Mouse (Mus musculus) lung, embryonic 14.5 days (tissue): ENCODE data around the gene Pp2d1. TPM values are rescaled to one million over a fixed set of nuclear protein-coding genes. Genes with fewer than 3 reads are reported as not detected.
"Not testable (repeated sequence)": the region's sequence is repeated elsewhere in the genome, so short reads cannot be mapped to it uniquely, and the experiment has no call there.

Experiments used
- ATAC-seq: fragments of 200-750 bp; cut with Nextera tagmentation; 2 replicates; pipeline ENCODE4 v1.8.0; 2017; ENCODE audit warnings: mild to moderate bottlenecking, moderate TSS enrichment, moderate library complexity; ENCODE audit not compliant: insufficient read depth
- DNase-seq: peaks from one replicate; pipeline ENCODE4 v3.0.0-alpha.2; 2015
- H3K27ac ChIP-seq: fragments of 300-500 bp; sonication (generic); 2 replicates; pipeline ENCODE4 v1.5.1; 2014; ENCODE audit warnings: low read depth, mild to moderate bottlenecking, moderate library complexity
- H3K27me3 ChIP-seq: fragments of 300-500 bp; sonication (generic); 2 replicates; pipeline ENCODE4 v1.6.1; 2014; ENCODE audit warnings: low read length, control low read depth; ENCODE audit not compliant: insufficient read depth
- H3K36me3 ChIP-seq: fragments of 300-500 bp; sonication (generic); 2 replicates; pipeline ENCODE4 v1.6.1; 2014; ENCODE audit warnings: control low read depth; ENCODE audit not compliant: insufficient read depth
- H3K4me1 ChIP-seq: fragments of 300-500 bp; sonication (generic); 2 replicates; pipeline ENCODE4 v1.6.1; 2014; ENCODE audit warnings: antibody characterized with exemption, control low read depth; ENCODE audit not compliant: insufficient read depth
- H3K4me2 ChIP-seq: fragments of 300-500 bp; sonication (generic); 2 replicates; pipeline ENCODE4 v1.6.1; 2014; ENCODE audit warnings: mild to moderate bottlenecking
- H3K4me3 ChIP-seq: fragments of 300-500 bp; sonication (generic); 2 replicates; pipeline ENCODE4 v1.5.1; 2014; ENCODE audit warnings: low read depth, low read length
- H3K9ac ChIP-seq: fragments of 300-500 bp; sonication (generic); 2 replicates; pipeline ENCODE4 v1.6.1; 2014
- H3K9me3 ChIP-seq: fragments of 300-500 bp; sonication (generic); 2 replicates; pipeline ENCODE4 v1.6.1; 2016; ENCODE audit warnings: low read depth, low read length, control low read depth
- CTCF ChIP-seq: IDR thresholded peaks from 2 replicates; pipeline ENCODE4 v1.5.1; 2016; ENCODE audit warnings: antibody characterized with exemption, low read depth
- WGBS: fragments of 180-500 bp; shearing (Covaris S2); extraction: QIAGEN DNeasy Blood & Tissue Kit; methylation state at CpG from one replicate; pipeline ENCODE4 v1.1.7; 2014; 5-methylcytosine and 5-hydroxymethylcytosine counted together
- polyA plus RNA-seq: library from polyadenylated mRNA; unstranded; fragments of >200 nt; fragmentation: Nextera tagmentation; extraction: Ambion mirVana; gene quantifications from 2 replicates; pipeline ENCODE4 v1.2.1, GENCODE M21; 2014

Pp2d1 gene
- polyA plus RNA-seq, 1 experiment from 2014 or later: 0.25 TPM

DNA sequence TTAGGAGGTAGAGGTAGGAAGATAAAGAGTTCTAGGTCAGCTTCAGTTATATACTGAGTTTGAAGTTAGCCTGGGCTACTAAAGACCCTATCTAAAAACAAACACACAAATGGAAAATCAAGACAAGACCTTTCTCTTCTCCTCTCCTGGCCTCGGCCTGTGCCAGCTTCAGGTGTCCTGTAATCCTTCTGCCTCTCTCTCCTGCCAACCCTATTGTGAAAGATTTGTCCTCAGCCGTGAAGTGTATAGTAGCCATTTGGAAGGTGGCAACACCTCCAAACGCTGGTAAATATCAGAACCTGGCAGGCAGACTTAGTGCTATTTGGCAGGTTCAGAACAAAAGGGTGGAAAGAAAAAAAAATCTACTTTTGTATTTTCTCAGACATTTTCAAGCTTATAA lies 41.0 kb upstream of the Pp2d1 start:
- Histone ChIP-seq H3K4me2 (no peak overlapping the region), H3K4me3 (no peak overlapping the region), H3K36me3 (no peaks in the 10 kb centered on the region), H3K27ac (no peak overlapping the region), H3K4me1 (no peaks in the 10 kb centered on the region), H3K9me3 (no peaks in the 10 kb centered on the region), H3K27me3 (no peaks in the 10 kb centered on the region), H3K9ac (no peak overlapping the region)
- WGBS: 60% methylated on average over 3 of the region's 3 CpGs
- ATAC-seq: no peak
- no peak for TF ChIP-seq CTCF
- no peak for DNase-seq

DNA sequence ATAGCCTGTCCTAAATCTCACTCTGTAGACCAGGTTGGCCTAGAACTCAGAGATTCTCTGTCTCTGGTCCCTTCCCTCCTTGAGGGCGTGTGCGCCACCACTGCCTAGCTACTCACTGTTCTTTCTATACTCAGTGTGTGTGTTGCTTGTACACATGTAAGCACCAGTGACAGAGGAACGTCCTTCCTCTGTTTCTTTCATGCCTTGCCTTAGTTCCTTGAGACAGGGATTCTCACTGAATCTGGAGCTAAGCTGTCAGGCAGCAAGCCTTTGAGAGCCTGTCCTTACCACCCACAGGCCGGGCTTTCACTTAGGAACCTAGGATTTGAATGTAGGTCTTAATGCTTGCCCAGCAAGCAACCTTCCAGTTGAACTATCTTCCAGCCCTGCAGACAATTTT lies 40.4 kb upstream of the Pp2d1 start:
- DNase-seq (no peak), ATAC-seq (no peak)
- Histone ChIP-seq H3K36me3 (no peaks in the 10 kb centered on the region), H3K4me1 (no peaks in the 10 kb centered on the region), H3K4me3 (no peak overlapping the region), H3K27ac (no peak overlapping the region), H3K4me2 (no peak overlapping the region), H3K9me3 (no peaks in the 10 kb centered on the region), H3K9ac (no peak overlapping the region), H3K27me3 (no peaks in the 10 kb centered on the region)
- TF ChIP-seq CTCF: no peak
- WGBS: 67% methylated on average over 4 of the region's 4 CpGs

DNA sequence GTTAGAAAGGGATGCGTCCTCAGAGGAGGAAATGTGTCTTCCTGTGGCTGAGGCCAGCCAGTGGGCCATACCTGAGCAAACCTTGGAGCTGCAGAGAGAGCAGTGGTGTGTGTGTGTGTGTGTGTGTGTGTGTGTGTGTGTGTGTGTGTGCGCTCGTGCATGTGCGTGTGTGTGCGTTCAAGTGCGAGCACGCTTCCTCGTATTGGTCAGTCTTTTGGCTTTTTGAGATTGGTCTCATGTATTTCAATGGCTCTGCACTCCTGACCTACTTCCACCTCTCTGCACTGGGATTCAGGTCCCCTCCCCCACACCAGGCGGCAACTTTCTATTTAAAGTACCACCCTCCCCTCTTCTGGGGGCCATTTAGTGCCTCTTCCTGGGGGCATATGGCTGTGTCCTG lies 39.5 kb upstream of the Pp2d1 start:
- no peaks in the 10 kb centered on the region for H3K27me3 ChIP-seq
- WGBS: 53% methylated on average over 9 of the region's 9 CpGs
- DNase-seq (no peak), ATAC-seq (no peak)
- no peak overlapping the region for H3K4me2 ChIP-seq
- no peaks in the 10 kb centered on the region for H3K4me1 ChIP-seq
- H3K9ac ChIP-seq: no peak overlapping the region
- no peaks in the 10 kb centered on the region for H3K9me3 ChIP-seq
- no peak overlapping the region for H3K4me3 ChIP-seq
- no peaks in the 10 kb centered on the region for H3K36me3 ChIP-seq
- H3K27ac ChIP-seq: no peak overlapping the region
- no peak for TF ChIP-seq CTCF

DNA sequence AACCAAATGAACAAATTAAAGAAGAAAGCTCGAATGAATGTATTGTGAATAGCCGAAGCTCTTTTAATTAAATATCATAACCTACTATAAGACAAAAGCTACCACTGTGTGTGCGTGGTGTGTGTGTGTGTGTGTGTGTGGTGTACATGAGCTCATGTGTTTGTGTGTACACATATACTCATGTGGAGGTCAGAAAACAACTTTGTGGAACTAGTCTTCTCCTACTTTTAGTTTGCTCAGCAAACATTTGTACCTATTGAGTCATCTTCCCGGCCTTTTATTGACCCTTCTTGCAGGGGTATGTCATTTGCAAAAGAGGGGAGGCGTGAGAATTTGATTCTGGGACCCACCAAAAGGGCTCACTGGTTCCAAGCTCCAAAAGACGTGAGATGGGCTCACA lies 39.0 kb upstream of the Pp2d1 start:
- Histone ChIP-seq H3K27ac (no peak overlapping the region), H3K27me3 (no peaks in the 10 kb centered on the region), H3K36me3 (no peaks in the 10 kb centered on the region), H3K9me3 (no peaks in the 10 kb centered on the region), H3K4me2 (no peak overlapping the region), H3K9ac (no peak overlapping the region), H3K4me1 (no peaks in the 10 kb centered on the region), H3K4me3 (no peak overlapping the region)
- no peak for TF ChIP-seq CTCF
- WGBS: 65% methylated on average over 6 of the region's 6 CpGs
- no peak for DNase-seq
- ATAC-seq: no peak

DNA sequence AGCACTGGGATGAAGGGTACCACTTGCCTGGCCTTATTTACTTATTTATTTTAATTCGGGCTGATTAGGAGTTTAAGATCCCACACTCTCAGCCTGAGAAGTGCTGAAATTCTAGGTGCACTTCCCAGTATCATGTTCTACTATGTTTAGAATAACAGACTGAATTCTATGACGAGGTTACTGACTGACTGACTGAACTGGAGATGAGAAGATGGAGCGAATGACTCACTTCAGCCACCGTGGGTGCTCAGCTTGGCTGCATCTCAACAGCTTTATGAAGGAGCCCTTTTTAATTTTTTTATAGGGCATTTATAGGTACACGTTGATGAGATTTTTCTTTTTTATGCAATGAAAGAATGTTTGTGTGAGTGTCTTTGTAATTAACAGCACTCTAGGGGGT lies 38.5 kb upstream of the Pp2d1 start:
- Histone ChIP-seq H3K36me3 (no peaks in the 10 kb centered on the region), H3K9ac (no peak overlapping the region), H3K27ac (no peak overlapping the region), H3K4me1 (no peaks in the 10 kb centered on the region), H3K9me3 (no peaks in the 10 kb centered on the region), H3K4me3 (no peak overlapping the region), H3K27me3 (no peaks in the 10 kb centered on the region), H3K4me2 (no peak overlapping the region)
- no peak for TF ChIP-seq CTCF
- DNase-seq: no peak
- WGBS: 73% methylated on average over 5 of the region's 5 CpGs
- ATAC-seq: no peak

DNA sequence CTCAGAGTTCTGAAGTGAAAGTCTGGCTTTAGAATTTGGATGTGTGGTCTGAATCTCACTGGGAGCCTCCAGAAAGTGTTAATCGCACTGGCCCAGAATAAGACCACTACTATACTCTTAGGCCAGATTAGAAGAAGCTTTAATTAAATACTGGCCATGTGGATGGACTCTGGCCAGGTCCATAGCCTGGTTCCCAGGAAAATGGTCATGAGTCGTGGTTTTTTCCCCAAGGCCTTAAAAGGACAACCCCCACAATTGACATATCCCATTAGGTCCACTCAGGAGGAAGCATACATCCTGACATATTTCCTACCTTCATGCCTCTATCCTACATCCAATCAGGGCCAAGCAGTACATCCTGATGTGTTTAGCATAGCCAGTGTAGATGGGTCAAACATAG lies 37.9 kb upstream of the Pp2d1 start:
- Histone ChIP-seq H3K27ac (no peak overlapping the region), H3K27me3 (no peaks in the 10 kb centered on the region), H3K36me3 (no peaks in the 10 kb centered on the region), H3K4me3 (no peak overlapping the region), H3K4me1 (no peaks in the 10 kb centered on the region), H3K4me2 (no peak overlapping the region), H3K9ac (no peak overlapping the region), H3K9me3 (no peaks in the 10 kb centered on the region)
- ATAC-seq (no peak), DNase-seq (no peak)
- TF ChIP-seq CTCF: no peak
- 82% methylated on average over 2 of the region's 2 CpGs for WGBS

DNA sequence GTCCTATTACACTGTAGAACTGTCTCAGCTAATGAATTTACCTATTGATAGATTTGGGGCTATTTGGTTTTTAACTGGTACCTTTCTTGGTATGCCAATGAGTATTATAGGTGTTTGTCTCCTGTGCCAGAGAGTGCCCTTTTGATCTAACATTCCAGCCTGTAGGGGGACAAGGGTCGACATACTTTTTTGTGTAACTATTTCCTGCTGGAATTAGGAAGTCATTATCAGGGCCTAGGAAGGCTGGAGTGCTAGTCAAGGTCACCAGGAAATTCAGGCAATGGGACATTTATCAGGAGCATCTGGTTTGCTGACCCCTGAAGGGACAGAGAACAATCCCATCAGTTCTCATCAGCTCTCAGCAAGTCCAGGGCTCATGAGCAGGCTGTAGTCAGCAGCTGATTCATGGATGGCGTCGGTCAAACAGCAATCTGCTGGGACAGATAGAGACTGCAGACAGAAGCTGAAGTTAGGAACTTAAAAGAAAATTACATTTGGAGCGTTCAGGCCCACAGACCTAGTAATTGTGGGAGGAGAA lies 33.8 kb upstream of the Pp2d1 start:
- no peaks in the 10 kb centered on the region for H3K27me3 ChIP-seq
- no peak overlapping the region for H3K4me2 ChIP-seq
- WGBS: 50% methylated on average over 4 of the region's 4 CpGs
- no peaks in the 10 kb centered on the region for H3K9me3 ChIP-seq
- ATAC-seq (no peak), DNase-seq (no peak)
- H3K4me1 ChIP-seq: peaks cover 15% of the 10 kb centered on the region
- no peak overlapping the region for H3K4me3 ChIP-seq
- no peak overlapping the region for H3K27ac ChIP-seq
- no peak overlapping the region for H3K9ac ChIP-seq
- H3K36me3 ChIP-seq: no peaks in the 10 kb centered on the region
- peak; percentile 31 for TF ChIP-seq CTCF

DNA sequence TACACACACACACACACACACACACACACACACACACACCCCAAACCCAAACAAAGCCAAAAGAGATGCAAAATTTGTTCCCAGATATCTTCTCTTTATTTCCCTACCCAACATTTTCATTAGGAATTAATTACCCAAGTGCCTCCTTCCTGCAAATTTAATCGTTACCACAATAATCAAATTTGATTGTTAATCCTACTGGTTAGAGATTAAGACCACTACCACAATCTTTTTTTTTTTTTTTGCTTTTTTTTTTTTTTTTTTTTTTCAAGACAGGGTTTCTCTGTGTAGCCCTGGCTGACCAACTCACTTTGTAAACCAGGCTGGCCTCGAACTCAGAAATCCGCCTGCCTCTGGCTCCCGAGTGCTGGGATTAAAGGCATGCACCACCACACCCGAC lies 31.7 kb upstream of the Pp2d1 start:
- not testable (repeated sequence) for H3K9me3 ChIP-seq, H3K4me2 ChIP-seq, H3K36me3 ChIP-seq, H3K27ac ChIP-seq, H3K27me3 ChIP-seq, ATAC-seq, H3K9ac ChIP-seq, DNase-seq, H3K4me3 ChIP-seq
- H3K4me1 ChIP-seq: peaks cover 15% of the 10 kb centered on the region
- WGBS: 86% methylated on average over 5 of the region's 5 CpGs
